Mouse (Mus musculus) bone marrow, adult 2 months (tissue): ENCODE measurements at regions not wholly inside any gene's neighbourhood (a gene's known extent, or its start where the extent isn't known, plus 50 kb on each side); places are given as distances from the start of the nearest gene placed in this dataset.

Source experiments
- H3K27ac ChIP-seq: fragments of 200-500 bp; 2 replicates; pipeline ENCODE4 v1.5.1; 2012; ENCODE audit warnings: low read depth, mild to moderate bottlenecking, control low read depth, inconsistent platforms, low read length; ENCODE audit not compliant: control insufficient read depth, poor library complexity, insufficient read depth
- H3K4me1 ChIP-seq: fragments of 200-500 bp; 2 replicates; pipeline ENCODE4 v1.6.1; 2011; ENCODE audit warnings: low read length; ENCODE audit not compliant: control insufficient read depth, insufficient read depth
- H3K4me3 ChIP-seq: fragments of 200-500 bp; replicated peaks from 2 replicates; pipeline ENCODE3; 2011; ENCODE audit warnings: mild to moderate bottlenecking, low read depth, low read length, control low read depth; ENCODE audit not compliant: control insufficient read depth
- CTCF ChIP-seq: fragments of 200-500 bp; IDR thresholded peaks from 2 replicates; pipeline ENCODE4 v1.5.1; 2011; ENCODE audit warnings: low read length, control low read depth; ENCODE audit not compliant: control insufficient read depth, insufficient read depth
- POLR2A ChIP-seq: fragments of 200-500 bp; IDR thresholded peaks from 2 replicates; pipeline ENCODE4 v1.6.1; 2011; ENCODE audit warnings: low read depth, mild to moderate bottlenecking, control low read depth, low read length, borderline replicate concordance; ENCODE audit not compliant: control insufficient read depth
- WGBS: fragments of 180-500 bp; shearing (Covaris S2); methylation state at CpG from one replicate; pipeline ENCODE4 v1.1.7; 2018; 5-methylcytosine and 5-hydroxymethylcytosine counted together

DNA sequence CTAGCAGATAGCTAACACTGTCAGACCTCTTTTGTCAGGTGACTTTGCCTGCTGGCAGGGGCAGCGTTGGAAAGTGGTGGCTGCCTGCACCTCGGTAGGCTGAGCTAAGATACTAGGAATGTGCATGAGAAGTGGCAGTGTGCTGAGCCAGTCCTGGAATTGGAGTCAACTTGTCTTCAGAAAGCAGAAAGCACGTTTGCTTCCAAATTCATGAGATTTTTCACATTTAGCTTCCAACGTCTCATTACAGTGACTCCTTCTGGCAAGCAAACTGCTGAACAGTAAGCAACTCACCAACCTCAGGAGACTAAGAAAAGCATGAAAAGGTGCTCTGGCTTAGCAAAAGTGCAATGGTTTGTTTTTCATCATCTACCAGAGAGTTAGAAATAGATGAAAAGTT, 59.1 kb upstream of the Adamts3 start:
- Histone ChIP-seq H3K27ac (no peak overlapping the region), H3K4me3 (no peak overlapping the region), H3K4me1 (no peaks in the 10 kb centered on the region)
- WGBS: 64% methylated on average over 4 of the region's 4 CpGs
- TF ChIP-seq CTCF: no peak
- no peak for TF ChIP-seq POLR2A

- Histone ChIP-seq H3K27ac (no peak overlapping the region), H3K4me3 (no peak overlapping the region), H3K4me1 (no peaks in the 10 kb centered on the region)
- TF ChIP-seq POLR2A: no peak
- no peak for TF ChIP-seq CTCF
- 48% methylated on average over 6 of the region's 6 CpGs for WGBS
Observed at GRCm38 (mm10) chr5:89932999-89933398, 49.9 kb upstream of the Adamts3 start.
